Mouse (Mus musculus): ENCODE results near the gene P2rx3. TPM values are rescaled to one million over a fixed set of nuclear protein-coding genes. Genes with fewer than 3 reads are reported as not detected.

Gene P2rx3
- polyA plus RNA-seq, 2 experiments: 0.69 to 0.81 TPM

DNA sequence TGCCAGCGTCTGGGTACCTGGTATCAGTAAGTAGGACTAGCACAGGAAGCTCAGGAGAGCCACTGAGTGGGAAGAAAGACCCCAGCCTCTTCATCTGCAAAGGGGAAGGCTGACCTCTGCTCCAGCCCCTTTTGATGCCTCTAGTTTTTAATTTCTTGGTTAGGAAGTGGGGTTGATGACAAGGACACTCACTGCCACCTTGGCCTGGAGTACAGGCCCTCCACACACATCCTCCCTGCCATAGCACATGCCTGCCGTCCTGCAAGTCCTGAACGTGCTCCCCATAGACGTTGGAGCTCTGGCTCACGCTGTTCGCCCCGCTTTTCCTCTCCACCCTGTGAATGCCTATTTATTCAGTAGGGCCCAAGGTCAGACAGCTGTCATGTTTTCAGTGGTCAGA is 30.7 kb downstream of the P2rx3 start:
- no peak for TF ChIP-seq POLR2A (IDR thresholded peaks at IDR 0.05; ENCODE audit: borderline replicate concordance, extremely low read depth, insufficient read depth, insufficient read length)
- H3K36me3 ChIP-seq (ENCODE audit: control insufficient read depth, insufficient read depth, low read length): no peaks in the 10 kb centered on the region
- H3K9ac ChIP-seq (ENCODE audit: low read depth, low read length, severe bottlenecking): no peak overlapping the region
- DNase-seq (ENCODE audit: low spot score): no peak
- 80% methylated on average over 7 of the region's 7 CpGs for WGBS
- no peaks in the 10 kb centered on the region for H3K27me3 ChIP-seq (ENCODE audit: control insufficient read depth, insufficient read depth, low read length)
- ATAC-seq (ENCODE audit: low FRiP score, low read depth): no peak
- H3K9me3 ChIP-seq (ENCODE audit: control insufficient read depth, low read length): no peaks in the 10 kb centered on the region
- H3K4me3 ChIP-seq (replicated peaks; ENCODE audit: low read length): no peak overlapping the region
- H3K4me1 ChIP-seq (ENCODE audit: control insufficient read depth, insufficient read depth, low read length): no peaks in the 10 kb centered on the region
- no peak overlapping the region for H3K4me2 ChIP-seq (replicated peaks; ENCODE audit: low read depth, low read length, severe bottlenecking)
- no peak overlapping the region for H3K27ac ChIP-seq (replicated peaks; ENCODE audit: low read depth, low read length)

DNA sequence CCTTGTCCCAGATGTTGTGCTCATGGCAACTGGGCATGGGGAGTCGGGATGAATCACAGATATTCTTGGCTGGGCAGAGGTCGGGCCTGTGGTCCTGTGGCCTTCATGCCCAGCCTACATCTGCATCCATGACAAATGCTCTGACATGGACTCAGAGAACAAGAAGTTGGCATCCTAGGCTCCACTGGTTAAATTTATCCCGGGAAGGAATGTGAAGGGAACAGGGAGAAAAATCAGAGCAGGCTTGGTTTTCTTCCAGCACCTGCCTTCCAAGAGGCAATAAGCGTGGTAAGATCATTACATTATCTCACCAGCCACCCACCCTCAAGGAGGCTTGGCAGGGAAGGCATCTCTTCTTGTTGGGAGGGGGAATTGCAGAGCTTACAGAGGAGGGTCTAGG is 32.9 kb downstream of the P2rx3 start:
- DNase-seq (ENCODE audit: low spot score): no peak
- Histone ChIP-seq H3K36me3 (ENCODE audit: control insufficient read depth, insufficient read depth, low read length) (no peaks in the 10 kb centered on the region), H3K9ac (ENCODE audit: low read depth, low read length, severe bottlenecking) (no peak overlapping the region), H3K4me3 (replicated peaks; ENCODE audit: low read length) (no peak overlapping the region), H3K27me3 (ENCODE audit: control insufficient read depth, insufficient read depth, low read length) (no peaks in the 10 kb centered on the region), H3K4me1 (ENCODE audit: control insufficient read depth, insufficient read depth, low read length) (no peaks in the 10 kb centered on the region), H3K9me3 (ENCODE audit: control insufficient read depth, low read length) (no peaks in the 10 kb centered on the region), H3K4me2 (replicated peaks; ENCODE audit: low read depth, low read length, severe bottlenecking) (no peak overlapping the region), H3K27ac (replicated peaks; ENCODE audit: low read depth, low read length) (no peak overlapping the region)
- no peak for TF ChIP-seq POLR2A (IDR thresholded peaks at IDR 0.05; ENCODE audit: borderline replicate concordance, extremely low read depth, insufficient read depth, insufficient read length)
- ATAC-seq (ENCODE audit: low FRiP score, low read depth): no peak
- WGBS: 89% methylated on average over 4 of the region's 4 CpGs

DNA sequence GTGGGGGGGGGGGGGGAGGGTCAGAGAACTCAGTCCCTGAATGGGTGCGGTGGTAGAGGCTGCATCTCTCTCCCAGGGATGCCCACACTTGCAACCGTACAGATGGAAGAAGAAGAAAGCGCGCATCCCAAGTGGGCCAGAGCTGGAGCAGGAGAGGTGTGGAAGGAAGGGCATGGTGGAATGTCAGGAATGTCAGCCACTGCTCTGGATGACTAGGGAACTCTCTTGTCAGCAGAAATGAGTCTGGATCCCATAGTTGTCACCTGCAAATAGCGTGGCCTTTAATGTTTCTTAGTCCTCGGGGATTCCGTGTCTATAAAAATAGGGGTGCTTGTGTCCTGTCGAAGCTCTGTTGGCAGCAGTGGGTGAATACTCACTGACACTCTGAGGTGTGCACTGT is 34.7 kb downstream of the P2rx3 start:
- no peak for TF ChIP-seq POLR2A (IDR thresholded peaks at IDR 0.05; ENCODE audit: borderline replicate concordance, extremely low read depth, insufficient read depth, insufficient read length)
- DNase-seq (ENCODE audit: low spot score): no peak
- H3K36me3 ChIP-seq (ENCODE audit: control insufficient read depth, insufficient read depth, low read length): no peaks in the 10 kb centered on the region
- ATAC-seq (ENCODE audit: low FRiP score, low read depth): no peak
- H3K4me1 ChIP-seq (ENCODE audit: control insufficient read depth, insufficient read depth, low read length): no peaks in the 10 kb centered on the region
- H3K9me3 ChIP-seq (ENCODE audit: control insufficient read depth, low read length): no peaks in the 10 kb centered on the region
- H3K27ac ChIP-seq (replicated peaks; ENCODE audit: low read depth, low read length): no peak overlapping the region
- H3K9ac ChIP-seq (ENCODE audit: low read depth, low read length, severe bottlenecking): no peak overlapping the region
- H3K4me3 ChIP-seq (replicated peaks; ENCODE audit: low read length): no peak overlapping the region
- no peaks in the 10 kb centered on the region for H3K27me3 ChIP-seq (ENCODE audit: control insufficient read depth, insufficient read depth, low read length)
- H3K4me2 ChIP-seq (replicated peaks; ENCODE audit: low read depth, low read length, severe bottlenecking): no peak overlapping the region
- 62% methylated on average over 8 of the region's 8 CpGs for WGBS

DNA sequence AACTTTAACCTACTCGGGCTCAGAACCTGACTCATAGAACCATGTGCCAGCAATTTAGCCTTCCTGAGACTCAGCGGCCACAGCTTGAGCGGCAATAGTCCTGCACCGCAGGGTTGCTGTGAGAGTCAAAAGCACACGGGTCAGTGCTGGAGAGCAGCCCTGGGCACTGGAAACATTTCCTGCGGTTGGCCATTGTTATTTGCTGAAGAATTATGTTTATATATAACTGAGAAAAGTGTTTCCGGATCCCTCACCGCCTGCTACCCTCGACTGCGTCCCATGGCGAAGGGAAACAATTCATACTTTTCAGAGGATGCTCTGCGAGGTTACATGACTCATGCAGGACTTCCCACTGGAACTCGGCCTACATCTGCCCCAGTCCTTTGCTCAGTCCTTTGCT is 35.8 kb downstream of the P2rx3 start:
- DNase-seq (ENCODE audit: low spot score): no peak
- no peak overlapping the region for H3K4me3 ChIP-seq (replicated peaks; ENCODE audit: low read length)
- no peak for TF ChIP-seq POLR2A (IDR thresholded peaks at IDR 0.05; ENCODE audit: borderline replicate concordance, extremely low read depth, insufficient read depth, insufficient read length)
- ATAC-seq (ENCODE audit: low FRiP score, low read depth): no peak
- no peaks in the 10 kb centered on the region for H3K27me3 ChIP-seq (ENCODE audit: control insufficient read depth, insufficient read depth, low read length)
- H3K27ac ChIP-seq (replicated peaks; ENCODE audit: low read depth, low read length): no peak overlapping the region
- H3K4me1 ChIP-seq (ENCODE audit: control insufficient read depth, insufficient read depth, low read length): no peaks in the 10 kb centered on the region
- no peak overlapping the region for H3K4me2 ChIP-seq (replicated peaks; ENCODE audit: low read depth, low read length, severe bottlenecking)
- no peaks in the 10 kb centered on the region for H3K36me3 ChIP-seq (ENCODE audit: control insufficient read depth, insufficient read depth, low read length)
- H3K9ac ChIP-seq (ENCODE audit: low read depth, low read length, severe bottlenecking): no peak overlapping the region
- WGBS: 84% methylated on average over 13 of the region's 13 CpGs
- no peaks in the 10 kb centered on the region for H3K9me3 ChIP-seq (ENCODE audit: control insufficient read depth, low read length)

DNA sequence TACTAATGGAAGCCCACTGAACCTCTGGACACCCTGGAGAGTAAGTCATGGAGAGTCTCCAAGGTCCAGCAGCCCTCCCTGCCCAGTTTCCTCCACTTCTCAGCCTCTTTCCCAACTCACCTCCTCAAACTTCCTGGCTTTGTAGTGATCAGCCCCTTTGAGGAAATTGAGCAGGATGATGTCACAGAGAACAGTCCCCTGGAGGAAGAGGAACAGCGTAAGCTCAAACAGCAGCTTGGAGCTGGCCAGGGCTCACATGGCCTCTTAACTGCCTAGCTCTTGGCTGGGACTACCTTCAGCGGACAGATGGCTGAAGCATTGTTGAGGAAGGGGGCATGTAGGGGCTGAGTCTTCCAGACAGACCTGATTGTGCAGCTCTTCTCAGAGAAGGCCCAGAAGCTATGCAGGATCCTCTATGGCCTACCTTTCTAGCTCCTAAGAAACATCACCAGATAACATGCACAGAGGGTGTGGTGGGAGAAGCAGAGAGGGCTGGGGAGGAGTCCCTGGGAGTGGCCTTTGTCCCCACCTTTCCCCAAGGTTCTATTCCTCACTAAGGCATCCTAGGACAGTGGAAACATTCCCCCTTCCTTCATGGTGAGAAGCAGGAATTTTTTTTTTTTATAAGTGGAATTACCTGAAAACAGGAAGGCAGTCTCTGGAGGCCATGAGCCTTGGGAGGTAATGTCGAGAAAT is 37.6 kb downstream of the P2rx3 start:
- WGBS: 59% methylated on average over 3 of the region's 3 CpGs
- Histone ChIP-seq H3K4me3 (replicated peaks; ENCODE audit: low read length) (no peak overlapping the region), H3K27me3 (ENCODE audit: control insufficient read depth, insufficient read depth, low read length) (no peaks in the 10 kb centered on the region), H3K9ac (ENCODE audit: low read depth, low read length, severe bottlenecking) (no peak overlapping the region), H3K4me1 (ENCODE audit: control insufficient read depth, insufficient read depth, low read length) (no peaks in the 10 kb centered on the region), H3K4me2 (replicated peaks; ENCODE audit: low read depth, low read length, severe bottlenecking) (no peak overlapping the region), H3K9me3 (ENCODE audit: control insufficient read depth, low read length) (no peaks in the 10 kb centered on the region), H3K36me3 (ENCODE audit: control insufficient read depth, insufficient read depth, low read length) (no peaks in the 10 kb centered on the region), H3K27ac (replicated peaks; ENCODE audit: low read depth, low read length) (no peak overlapping the region)
- TF ChIP-seq POLR2A (IDR thresholded peaks at IDR 0.05; ENCODE audit: borderline replicate concordance, extremely low read depth, insufficient read depth, insufficient read length): no peak
- DNase-seq (ENCODE audit: low spot score) (no peak), ATAC-seq (ENCODE audit: low FRiP score, low read depth) (no peak)
